Mouse (Mus musculus): Measurements from ENCODE around the gene Gm17949. TPM values are rescaled to one million over a fixed set of nuclear protein-coding genes. Genes with fewer than 3 reads are reported as not detected.

The Gm17949 gene
- polyA plus RNA-seq, 1 experiment from 2014 or later, result 0.16 TPM

DNA sequence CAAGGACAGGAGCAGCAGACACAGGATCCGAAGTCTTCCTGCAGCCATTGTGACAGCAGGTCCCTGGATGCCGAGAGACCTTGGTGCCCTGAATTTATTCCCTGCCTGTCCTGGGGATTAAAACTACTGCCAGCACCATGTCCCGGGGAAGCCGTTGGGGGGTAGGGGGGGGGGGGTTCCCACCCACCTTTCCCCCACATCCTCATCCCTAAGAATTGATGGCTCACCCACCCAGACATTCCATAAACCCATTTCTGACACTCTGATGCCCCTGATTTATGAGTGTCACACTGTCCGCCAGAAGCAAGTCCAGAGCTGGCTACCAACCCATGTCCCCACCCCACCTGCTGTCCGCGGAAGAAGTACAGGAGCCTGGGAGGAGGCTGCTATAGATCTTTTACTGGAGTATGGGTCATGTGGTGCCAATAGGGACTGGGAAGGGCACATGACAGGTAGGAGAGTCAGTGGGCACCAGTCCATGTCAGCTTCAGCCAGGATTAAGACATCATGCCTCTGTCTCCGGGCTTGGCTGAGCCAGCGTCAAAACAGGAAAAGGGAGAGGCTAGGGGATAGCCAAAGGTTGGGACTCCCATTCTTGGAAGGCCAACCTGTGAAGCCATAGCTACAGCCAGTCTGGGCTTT lies 11.2 kb upstream of the Gm17949 start, which contains the start of gene Pspn:
TSS of gene Pspn (minus strand) at position 51 of the 642 bp plus-strand sequence.
- TF ChIP-seq CTCF (IDR thresholded peaks at IDR 0.05; ENCODE audit: low read depth), result no peak
- H3K27me3 ChIP-seq (ENCODE audit: insufficient read depth, low read length), result no peaks in the 10 kb centered on the region
- peaks cover 4% of the 10 kb centered on the region; the same call in 1 of the 2 replicates for H3K4me1 ChIP-seq (ENCODE audit: insufficient read depth)
- H3K4me3 ChIP-seq (ENCODE audit: low read depth, low read length), result no peak within 1 kb of the TSS
- H3K9ac ChIP-seq, result no peak within 1 kb of the TSS
- no peak within 1 kb of the TSS for H3K4me2 ChIP-seq
- no peaks in the 10 kb centered on the region for H3K9me3 ChIP-seq (ENCODE audit: low read depth, low read length)
- peaks cover 67% of the 10 kb centered on the region for H3K36me3 ChIP-seq (ENCODE audit: insufficient read depth)
- 78% methylated on average over 9 of the region's 9 CpGs for WGBS
- ATAC-seq (ENCODE audit: insufficient read depth) (no peak), DNase-seq (no peak)
- H3K27ac ChIP-seq (ENCODE audit: low read depth), result no peak within 1 kb of the TSS

DNA sequence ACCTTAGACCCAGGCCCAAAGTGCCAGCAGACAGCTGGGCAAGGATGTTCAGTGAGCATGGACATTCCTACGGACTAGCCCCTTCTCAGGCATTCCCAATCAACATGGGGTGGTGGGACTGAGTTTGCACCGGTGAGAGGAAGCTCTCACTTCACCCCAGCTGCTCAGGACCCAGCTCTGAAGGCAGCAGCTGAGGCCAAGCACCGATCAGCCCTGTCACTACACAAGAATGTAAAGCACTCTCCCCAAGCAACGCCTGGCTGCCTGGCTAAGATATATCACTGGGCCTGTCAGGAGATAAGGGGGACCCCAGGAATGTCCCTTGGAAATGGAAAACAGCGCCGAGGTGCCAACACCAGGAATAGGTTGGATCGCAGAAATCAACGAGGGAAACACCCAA lies 10.0 kb upstream of the Gm17949 start:
- H3K9ac ChIP-seq, result no peak overlapping the region
- H3K27me3 ChIP-seq (ENCODE audit: insufficient read depth, low read length), result no peaks in the 10 kb centered on the region
- ATAC-seq (ENCODE audit: insufficient read depth) (no peak), DNase-seq (no peak)
- no peak for TF ChIP-seq CTCF (IDR thresholded peaks at IDR 0.05; ENCODE audit: low read depth)
- H3K27ac ChIP-seq (ENCODE audit: low read depth), result no peak overlapping the region
- 43% methylated on average over 8 of the region's 8 CpGs for WGBS
- H3K36me3 ChIP-seq (ENCODE audit: insufficient read depth), result peaks cover 67% of the 10 kb centered on the region
- no peak overlapping the region for H3K4me2 ChIP-seq
- no peaks in the 10 kb centered on the region for H3K9me3 ChIP-seq (ENCODE audit: low read depth, low read length)
- peaks cover 4% of the 10 kb centered on the region; the same call in 1 of the 2 replicates for H3K4me1 ChIP-seq (ENCODE audit: insufficient read depth)
- H3K4me3 ChIP-seq (ENCODE audit: low read depth, low read length), result no peak overlapping the region

DNA sequence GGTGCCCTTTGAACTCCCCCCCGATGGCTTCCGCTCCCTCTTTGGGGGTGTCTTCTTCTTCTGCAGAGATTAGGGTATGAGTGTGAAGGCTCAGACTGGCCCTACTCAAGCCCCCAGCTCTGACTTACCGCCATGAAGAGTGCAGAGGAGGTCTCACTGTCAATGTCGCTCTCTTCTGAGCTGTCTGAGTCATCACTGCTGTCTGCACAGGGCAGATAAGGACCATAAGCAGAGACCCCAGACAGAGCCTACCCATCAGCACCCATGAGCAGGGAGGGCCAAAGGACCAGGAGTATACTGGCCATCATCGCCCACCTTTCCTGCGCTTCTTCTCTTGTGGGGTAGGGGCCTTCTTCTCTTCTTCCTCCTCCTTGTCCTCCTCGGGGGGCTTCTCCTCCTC lies 7.3 kb upstream of the Gm17949 start:
- H3K9ac ChIP-seq, result no peak overlapping the region
- no peaks in the 10 kb centered on the region for H3K4me1 ChIP-seq (ENCODE audit: insufficient read depth)
- 87% methylated on average over 7 of the region's 7 CpGs for WGBS
- no peak for ATAC-seq (ENCODE audit: insufficient read depth)
- no peak for DNase-seq
- H3K36me3 ChIP-seq (ENCODE audit: insufficient read depth), result peaks cover 88% of the 10 kb centered on the region
- H3K4me3 ChIP-seq (ENCODE audit: low read depth, low read length), result no peak overlapping the region
- H3K9me3 ChIP-seq (ENCODE audit: low read depth, low read length), result no peaks in the 10 kb centered on the region
- no peak overlapping the region for H3K27ac ChIP-seq (ENCODE audit: low read depth)
- no peak for TF ChIP-seq CTCF (IDR thresholded peaks at IDR 0.05; ENCODE audit: low read depth)
- no peak overlapping the region for H3K4me2 ChIP-seq
- H3K27me3 ChIP-seq (ENCODE audit: insufficient read depth, low read length), result no peaks in the 10 kb centered on the region

DNA sequence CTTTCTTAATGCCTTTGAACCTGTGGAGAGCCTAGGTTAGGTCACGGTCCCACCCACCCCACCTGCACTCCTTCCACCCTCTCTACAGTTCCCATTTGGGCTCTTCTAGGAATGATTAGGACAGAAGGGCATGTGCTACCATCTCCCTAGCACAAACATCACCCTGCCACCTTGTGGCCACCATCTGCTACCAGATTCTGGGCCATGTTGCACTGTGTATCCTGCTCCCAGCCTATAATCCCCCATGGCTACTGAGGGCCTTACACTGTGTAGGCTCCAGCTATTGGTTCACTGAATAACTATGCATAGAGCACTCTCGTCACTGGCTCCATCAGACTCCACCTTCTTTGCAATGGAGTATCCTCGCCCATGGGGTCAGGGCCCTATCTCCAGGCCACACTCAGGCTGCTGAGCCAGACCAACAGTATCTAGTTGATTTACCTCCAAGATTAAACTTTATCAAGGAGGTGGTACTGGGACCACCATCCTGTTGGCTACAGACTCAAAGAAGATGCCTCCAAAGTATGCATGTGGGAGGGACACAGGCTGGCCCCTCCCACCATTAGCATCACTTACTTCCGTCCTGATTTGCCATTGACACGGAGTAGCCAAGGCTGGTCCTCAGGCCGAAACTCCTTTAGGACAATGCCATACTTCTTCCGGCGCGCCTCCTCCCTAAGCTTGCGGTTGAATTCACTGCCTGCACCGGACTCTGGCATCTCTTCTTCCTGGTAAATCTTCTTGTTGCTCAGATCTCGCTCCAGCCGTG lies 3.9 kb upstream of the Gm17949 start:
- TF ChIP-seq CTCF (IDR thresholded peaks at IDR 0.05; ENCODE audit: low read depth), result peak; percentile 44
- DNase-seq (no peak), ATAC-seq (ENCODE audit: insufficient read depth) (no peak)
- no peak overlapping the region for H3K4me2 ChIP-seq
- H3K36me3 ChIP-seq (ENCODE audit: insufficient read depth), result peaks cover 72% of the 10 kb centered on the region
- H3K4me1 ChIP-seq (ENCODE audit: insufficient read depth), result no peaks in the 10 kb centered on the region; the same call in 1 of the 2 replicates
- WGBS, result 91% methylated on average over 13 of the region's 13 CpGs
- no peak overlapping the region for H3K4me3 ChIP-seq (ENCODE audit: low read depth, low read length)
- no peaks in the 10 kb centered on the region for H3K9me3 ChIP-seq (ENCODE audit: low read depth, low read length)
- no peaks in the 10 kb centered on the region for H3K27me3 ChIP-seq (ENCODE audit: insufficient read depth, low read length)
- H3K27ac ChIP-seq (ENCODE audit: low read depth), result no peak overlapping the region
- no peak overlapping the region for H3K9ac ChIP-seq

DNA sequence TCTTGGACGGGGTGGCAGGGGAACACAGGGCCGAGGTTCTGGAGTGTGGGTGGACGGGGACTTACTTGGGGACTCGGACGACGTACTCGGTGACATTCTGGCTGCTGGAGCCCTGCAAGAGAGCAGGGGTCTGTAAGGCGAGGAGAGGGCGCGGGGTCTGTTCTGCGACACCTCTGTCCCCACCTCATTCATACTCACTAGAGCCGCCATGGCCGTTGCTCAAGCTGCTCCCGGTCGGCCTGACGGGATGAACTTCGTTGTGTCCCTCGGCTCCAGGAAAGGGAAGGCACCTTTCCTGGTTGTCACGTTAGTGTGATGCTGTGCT lies 396 bp upstream of the Gm17949 start:
- Histone ChIP-seq H3K27me3 (ENCODE audit: insufficient read depth, low read length) (no peaks in the 10 kb centered on the region), H3K27ac (ENCODE audit: low read depth) (peak overlapping the region; percentile 83), H3K4me1 (ENCODE audit: insufficient read depth) (no peaks in the 10 kb centered on the region; the same call in 1 of the 2 replicates), H3K4me3 (ENCODE audit: low read depth, low read length) (peak overlapping the region; percentile 85), H3K4me2 (peak overlapping the region; percentile 91), H3K9me3 (ENCODE audit: low read depth, low read length) (no peaks in the 10 kb centered on the region), H3K9ac (peak overlapping the region; percentile 80), H3K36me3 (ENCODE audit: insufficient read depth) (peaks cover 38% of the 10 kb centered on the region)
- under 1% methylated on average over 19 of the region's 19 CpGs for WGBS
- TF ChIP-seq CTCF (IDR thresholded peaks at IDR 0.05; ENCODE audit: low read depth), result no peak
- ATAC-seq (ENCODE audit: insufficient read depth), result peak; percentile 38
- DNase-seq, result no peak

DNA sequence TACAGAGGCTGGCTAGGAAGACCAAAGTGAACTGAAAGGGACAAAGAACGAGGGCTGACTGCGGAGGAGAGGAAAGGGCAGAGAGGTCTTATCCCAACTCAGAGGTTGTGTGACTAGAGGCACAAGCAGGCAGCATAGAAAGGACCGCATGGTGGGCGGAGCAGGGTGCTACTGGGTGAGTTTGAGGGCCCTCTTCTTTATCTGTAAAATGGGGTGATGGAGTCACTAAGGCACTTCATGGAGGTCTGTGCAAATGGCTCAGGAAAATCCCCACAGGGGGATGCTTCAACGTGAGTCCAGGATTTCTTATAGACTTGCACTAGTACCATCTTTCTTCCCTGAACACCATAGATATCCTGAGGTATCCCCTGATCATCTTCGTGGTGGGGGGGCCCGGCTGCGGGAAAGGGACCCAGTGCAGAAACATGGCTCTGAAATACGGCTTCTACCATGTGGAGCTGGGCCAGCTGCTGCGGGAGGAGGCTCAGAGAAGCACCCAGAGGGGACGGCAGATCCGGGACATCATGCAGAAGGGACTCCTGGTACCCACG lies 1.1 kb downstream of the Gm17949 start:
- no peaks in the 10 kb centered on the region for H3K27me3 ChIP-seq (ENCODE audit: insufficient read depth, low read length)

DNA sequence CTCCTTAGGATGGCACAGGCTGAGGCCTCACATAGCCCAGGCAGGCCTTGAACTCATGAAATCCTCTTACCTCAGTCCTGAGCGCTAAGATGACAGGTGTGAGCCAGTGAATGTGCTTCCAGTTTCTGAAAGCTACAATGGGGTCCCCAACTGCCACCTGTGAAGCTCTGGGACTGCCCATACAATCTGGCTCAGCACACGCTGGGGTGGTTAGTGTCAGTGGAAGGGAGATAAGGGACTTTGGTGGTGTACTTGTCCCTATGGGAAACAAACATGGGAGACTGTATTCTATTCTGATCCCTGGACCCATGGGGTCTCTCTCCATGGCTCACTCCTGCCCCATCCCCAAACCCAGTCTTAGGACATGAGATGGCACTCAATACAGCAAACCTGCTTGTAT lies 8.4 kb downstream of the Gm17949 start:
- WGBS, result 92% methylated on average over 2 of the region's 2 CpGs
- Histone ChIP-seq H3K9me3 (ENCODE audit: low read depth, low read length) (no peaks in the 10 kb centered on the region), H3K4me2 (no peak overlapping the region), H3K27me3 (ENCODE audit: insufficient read depth, low read length) (no peaks in the 10 kb centered on the region), H3K27ac (ENCODE audit: low read depth) (no peak overlapping the region), H3K4me3 (ENCODE audit: low read depth, low read length) (no peak overlapping the region), H3K36me3 (ENCODE audit: insufficient read depth) (peaks cover 53% of the 10 kb centered on the region), H3K4me1 (ENCODE audit: insufficient read depth) (no peaks in the 10 kb centered on the region), H3K9ac (no peak overlapping the region)
- no peak for TF ChIP-seq CTCF (IDR thresholded peaks at IDR 0.05; ENCODE audit: low read depth)
- ATAC-seq (ENCODE audit: insufficient read depth) (no peak), DNase-seq (no peak)

More for the DNA sequence above, 1.1 kb downstream of the Gm17949 start:
- DNase-seq, result no peak
- H3K36me3 ChIP-seq (ENCODE audit: insufficient read depth), result peaks cover 23% of the 10 kb centered on the region
- H3K4me2 ChIP-seq, result peak overlapping the region; percentile 88
- no peak for TF ChIP-seq CTCF (IDR thresholded peaks at IDR 0.05; ENCODE audit: low read depth)
- peak overlapping the region; percentile 85 for H3K4me3 ChIP-seq (ENCODE audit: low read depth, low read length)
- 63% methylated on average over 13 of the region's 13 CpGs for WGBS
- no peaks in the 10 kb centered on the region; the same call in 1 of the 2 replicates for H3K4me1 ChIP-seq (ENCODE audit: insufficient read depth)
- 0 out of 2 replicates have a peak overlapping the region, but pooled peaks have one; percentile 74 for H3K9ac ChIP-seq
- no peaks in the 10 kb centered on the region for H3K9me3 ChIP-seq (ENCODE audit: low read depth, low read length)
- peak overlapping the region; percentile 92 for H3K27ac ChIP-seq (ENCODE audit: low read depth)
- peak; percentile 1; the same call in 1 of the 2 replicates for ATAC-seq (ENCODE audit: insufficient read depth)

Measured in lung, embryonic 14.5 days (tissue).